Mouse (Mus musculus) retina, postnatal 1 day (tissue): ENCODE results near the gene Pbx4.

Source experiments
- DNase-seq: peaks from one replicate; pipeline ENCODE4 v3.0.0-alpha.2; 2012

Gene Pbx4

GRCm38 (mm10) chr8:69901484-69902162, 69.3 kb downstream of the Pbx4 start:
- peak; percentile 98 for DNase-seq

GRCm38 (mm10) chr8:69902163-69903062, 70.1 kb downstream of the Pbx4 start, which contains the start of the genes Tssk6, Ndufa13 and Yjefn3:
Gene Tssk6, plus strand, starts transcription at chr8:69902184.
Gene Ndufa13, minus strand, starts transcription at chr8:69902558.
Gene Yjefn3, minus strand, starts transcription at chr8:69902712.
- peak; percentile 41 for DNase-seq

GRCm38 (mm10) chr8:69903063-69903542, 70.8 kb downstream of the Pbx4 start:
- DNase-seq: peak; percentile 100

GRCm38 (mm10) chr8:69904096-69904495, 71.8 kb downstream of the Pbx4 start:
- no peak for DNase-seq

- DNase-seq: no peak
Measured at GRCm38 (mm10) chr8:69906260-69906659, 74.0 kb downstream of the Pbx4 start.

- no peak for DNase-seq
Measured at GRCm38 (mm10) chr8:69907106-69907505, 74.8 kb downstream of the Pbx4 start.

- DNase-seq: no peak
Measured at GRCm38 (mm10) chr8:69911917-69912316, 79.6 kb downstream of the Pbx4 start.

- DNase-seq: no peak
Measured at GRCm38 (mm10) chr8:69912478-69913074, 80.3 kb downstream of the Pbx4 start.

GRCm38 (mm10) chr8:69914526-69914925, 82.2 kb downstream of the Pbx4 start:
- DNase-seq: no peak

GRCm38 (mm10) chr8:69915748-69916147, 83.5 kb downstream of the Pbx4 start:
- DNase-seq: peak; percentile 41

- no peak for DNase-seq
Measured at GRCm38 (mm10) chr8:69918506-69918905, 86.2 kb downstream of the Pbx4 start.

- peak; percentile 92 for DNase-seq
Measured at GRCm38 (mm10) chr8:69919010-69919409, 86.7 kb downstream of the Pbx4 start.

GRCm38 (mm10) chr8:69919876-69920662, 87.8 kb downstream of the Pbx4 start:
- peak; percentile 83 for DNase-seq

- no peak for DNase-seq
Measured at GRCm38 (mm10) chr8:69921141-69921540, 88.8 kb downstream of the Pbx4 start.
